Mouse (Mus musculus) CD4-positive, CD25-positive, alpha-beta regulatory T cell, adult 4 months (primary cell): ENCODE data around the gene Timeless. TPM values are rescaled to one million over a fixed set of nuclear protein-coding genes. Genes with fewer than 3 reads are reported as not detected.

ENCODE experiments used
- ATAC-seq: one replicate; pipeline ENCODE4 v1.8.0; 2017
- polyA plus RNA-seq, 2 experiments: library from polyadenylated mRNA; unstranded; fragments of 100-300 nt; shearing (Covaris generic); gene quantifications; one replicate each; pipeline ENCODE4 v1.2.1; 2017

Gene Timeless
- polyA plus RNA-seq, 2 experiments from 2014 or later = 28.0 to 42.5 TPM

DNA sequence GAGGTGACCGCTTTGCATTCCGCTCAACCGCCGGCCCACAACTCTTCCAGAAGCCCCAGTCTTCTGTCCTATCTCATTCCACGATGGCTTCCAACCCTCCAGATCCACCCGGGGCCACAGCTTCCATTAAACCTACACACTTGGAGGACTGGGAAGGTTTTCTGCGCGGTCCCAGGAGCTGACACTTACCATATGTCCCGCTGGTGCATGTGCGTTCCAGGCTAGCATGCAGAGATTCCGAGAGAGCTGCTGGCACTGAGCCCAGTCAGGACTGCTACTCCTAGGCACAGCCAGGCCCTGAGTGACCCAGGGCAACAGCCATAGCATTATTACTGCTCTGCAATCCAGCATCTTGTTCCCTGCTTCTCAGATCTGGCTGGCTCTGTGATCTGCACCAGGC, 65.8 kb downstream of the Timeless start:
- no peak for ATAC-seq

DNA sequence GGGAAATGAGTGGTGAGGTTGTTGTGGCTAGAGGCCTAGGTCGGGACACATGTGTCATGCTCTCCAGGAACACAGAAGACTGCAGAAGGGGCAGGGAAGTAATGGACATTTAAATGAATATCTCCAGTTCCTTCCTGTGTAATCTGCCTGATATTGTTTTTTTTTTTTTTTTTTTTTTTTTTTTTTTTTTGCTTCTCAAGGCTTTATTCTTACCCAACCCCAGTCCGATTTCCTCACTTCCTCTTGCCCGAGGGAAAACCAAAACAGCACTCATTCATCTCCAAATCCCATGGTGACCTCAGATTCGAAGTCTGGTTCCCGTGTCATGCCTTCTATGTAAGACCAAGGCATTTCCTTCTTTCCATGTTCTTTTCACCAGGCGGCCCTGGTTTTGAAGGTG, 66.4 kb downstream of the Timeless start:
- ATAC-seq = no peak

DNA sequence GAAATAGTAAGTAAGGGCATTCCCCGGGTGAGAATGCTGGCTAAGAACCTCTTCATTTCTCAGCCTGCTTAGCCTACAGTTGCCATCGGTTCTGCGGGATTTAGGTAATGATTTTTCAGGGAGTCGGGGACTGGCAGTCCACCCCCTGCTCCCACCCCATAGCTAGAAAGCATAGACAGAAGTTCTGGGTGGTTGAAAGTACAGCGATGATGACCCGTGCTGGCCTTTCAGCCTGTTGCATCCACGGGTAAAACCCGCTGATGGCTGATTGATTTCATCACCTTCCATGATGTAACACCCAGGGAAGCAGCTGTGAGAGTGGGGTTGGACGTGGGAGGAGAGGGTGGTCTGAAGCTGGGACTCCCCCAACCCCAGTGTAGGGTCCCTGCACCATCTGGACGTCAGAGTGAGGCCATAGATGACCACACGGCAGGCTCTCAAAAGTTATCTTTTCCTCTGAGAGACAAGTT, 66.9 kb downstream of the Timeless start, which contains the start of gene Il23a:
Gene Il23a (minus strand): TSS at position 51 of the 470 bp plus-strand sequence.
- ATAC-seq = no peak

DNA sequence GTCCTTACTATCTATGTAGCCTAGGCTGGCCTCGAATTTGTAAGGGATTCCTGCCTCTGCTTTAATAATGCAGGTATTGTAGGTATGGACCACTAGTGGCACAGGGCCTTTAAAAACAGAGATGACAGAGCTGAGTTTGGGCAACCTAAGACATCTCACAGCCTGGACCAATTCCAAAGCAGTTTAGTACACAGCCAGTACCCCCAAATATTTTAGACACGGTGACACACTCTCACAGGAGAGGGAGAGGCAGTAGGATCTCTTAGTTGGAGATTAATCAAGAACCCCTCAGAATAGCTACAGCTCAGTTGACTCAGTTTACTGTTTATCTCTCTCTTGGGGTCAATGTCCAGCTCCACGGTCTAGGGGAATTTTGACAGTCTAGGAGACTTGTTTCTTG, 70.5 kb downstream of the Timeless start:
- ATAC-seq = no peak

Other genes with a start within 250 kb of the Timeless start
- not detected for gene Hsd17b6, start 224.5 kb upstream of the Timeless start, polyA plus RNA-seq
- gene Prim1, start 216.9 kb upstream of the Timeless start, polyA plus RNA-seq = 10 to 100 TPM; 18.9 to 20.2 TPM
- gene Naca, start 196.5 kb upstream of the Timeless start, polyA plus RNA-seq = 100 to 1,000 TPM; 957 to 1,000 TPM
- 100 to 1,000 TPM; 234 to 353 TPM for gene Ptges3, start 173.1 kb upstream of the Timeless start, polyA plus RNA-seq
- 100 to 1,000 TPM; 455 to 512 TPM for gene Atp5b, start 148.8 kb upstream of the Timeless start, polyA plus RNA-seq
- gene Baz2a, start 140.5 kb upstream of the Timeless start, polyA plus RNA-seq = 10 to 100 TPM; 50.9 to 75.4 TPM
- gene Rbms2, start 51.8 kb upstream of the Timeless start, polyA plus RNA-seq = 10 to 100 TPM; 24.9 to 31.7 TPM
- under 1 TPM in 1 of 2 experiments, not detected in 1; 0.32 TPM for gene Gls2, start 37.6 kb upstream of the Timeless start, polyA plus RNA-seq
- 10 to 100 TPM; 12.2 to 19.6 TPM for gene Spryd4, start 20.3 kb upstream of the Timeless start, polyA plus RNA-seq
- not detected for gene Mip, start 6.2 kb upstream of the Timeless start, polyA plus RNA-seq
- not detected for gene Apon, start 22.0 kb downstream of the Timeless start, polyA plus RNA-seq
- not detected for gene Apof, start 36.6 kb downstream of the Timeless start, polyA plus RNA-seq
- gene Stat2, start 38.5 kb downstream of the Timeless start, polyA plus RNA-seq = 10 to 100 TPM; 58.1 to 92.7 TPM
- not detected for gene Il23a, start 66.7 kb downstream of the Timeless start, polyA plus RNA-seq
- gene Pan2, start 71.3 kb downstream of the Timeless start, polyA plus RNA-seq = 10 to 100 TPM; 24.4 to 48.3 TPM
- 100 to 1,000 TPM; 116 to 120 TPM for gene Cnpy2, start 90.4 kb downstream of the Timeless start, polyA plus RNA-seq
- 100 to 1,000 TPM; 124 to 182 TPM for gene Cs, start 105.7 kb downstream of the Timeless start, polyA plus RNA-seq
- gene Coq10a, start 136.9 kb downstream of the Timeless start, polyA plus RNA-seq = 10 to 100 TPM; 14.5 to 15.7 TPM
- gene Ankrd52, start 145.1 kb downstream of the Timeless start, polyA plus RNA-seq = 1 to 10 TPM; 2.3 to 3.3 TPM
- gene Slc39a5, start 169.2 kb downstream of the Timeless start, polyA plus RNA-seq = not detected
- 10 to 100 TPM; 63.3 to 77.5 TPM for gene Nabp2, start 179.4 kb downstream of the Timeless start, polyA plus RNA-seq
- gene Rnf41, start 179.6 kb downstream of the Timeless start, polyA plus RNA-seq = 10 to 100 TPM; 28.7 to 51.8 TPM
- gene Smarcc2, start 227.2 kb downstream of the Timeless start, polyA plus RNA-seq = 10 to 100 TPM; 45.7 to 62.7 TPM